Mouse (Mus musculus) testis, adult 2 months (tissue): ENCODE measurements at regions not wholly inside any gene's neighbourhood (a gene's known extent, or its start where the extent isn't known, plus 50 kb on each side); places are given as distances from the start of the nearest gene placed in this dataset.

Source experiments
- CTCF ChIP-seq: fragments of 200-500 bp; IDR thresholded peaks from 2 replicates; pipeline ENCODE4 v1.5.1; 2012; ENCODE audit warnings: low read depth, mild to moderate bottlenecking, inconsistent platforms, low read length, moderate library complexity; ENCODE audit not compliant: control insufficient read depth, insufficient read depth, insufficient replicate concordance
- POLR2A ChIP-seq: fragments of 200-500 bp; IDR thresholded peaks from 2 replicates; pipeline ENCODE4 v1.6.1; 2012; ENCODE audit warnings: low read depth, mild to moderate bottlenecking, inconsistent platforms, low read length, moderate library complexity; ENCODE audit not compliant: control insufficient read depth

- TF ChIP-seq CTCF: no peak
- TF ChIP-seq POLR2A: no peak
Measured at GRCm38 (mm10) chr13:29110127-29110526, 156.6 kb upstream of the Sox4 start.
